Comparison of ENCODE assay signal across 28 mouse cellular contexts in the genomic region with DNA sequence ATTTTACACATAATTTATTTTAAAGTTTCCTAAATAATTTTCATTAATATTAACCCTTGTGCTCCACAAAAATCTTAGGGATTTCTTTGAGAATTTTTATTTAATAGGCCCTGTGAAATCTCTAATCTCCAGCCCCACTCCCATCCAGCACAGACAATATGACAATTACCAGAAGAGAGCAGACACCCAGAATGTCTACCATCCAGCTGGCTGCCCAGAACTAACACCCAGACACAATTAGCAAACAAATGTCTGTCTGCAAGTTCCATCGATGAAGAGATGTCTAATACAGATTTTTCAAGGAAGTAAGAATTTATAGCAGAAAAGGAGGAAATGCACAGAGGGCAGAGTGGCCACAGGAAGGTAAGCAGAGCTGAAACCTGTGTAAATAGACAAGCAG.
DNase-seq lines count a peak whose midpoint lies in the region; ATAC-seq lines count a peak whose summit lies in the region.
"Had no signal": no experiment of that assay in that cellular context is flagged by ENCODE, and none has a peak within 500 bp of the region (broad histone marks: within the 10 kb centered on the region; RNA-seq: fewer than 3 reads in every experiment).

No protein-coding gene starts in this region.

- no peak overlapping the region for H3K9ac ChIP-seq in forebrain, embryonic 15.5 days (replicated peaks)
- H3K9ac ChIP-seq in forebrain, embryonic 14.5 days (ENCODE audit: low read length), result no peak overlapping the region
- no peak overlapping the region for H3K9ac ChIP-seq in hindbrain, embryonic 13.5 days
- no peak overlapping the region for H3K9ac ChIP-seq in hindbrain, embryonic 16.5 days (ENCODE audit: low read depth, low read length)
- H3K9ac ChIP-seq: embryonic facial prominence, embryonic 12.5 days; embryonic facial prominence, embryonic 15.5 days; forebrain, embryonic 13.5 days; heart, embryonic 12.5 days; heart, embryonic 15.5 days; hindbrain, embryonic 12.5 days; intestine, embryonic 15.5 days had no signal

- H3K9me3 ChIP-seq in forebrain, embryonic 15.5 days, result no peaks in the 10 kb centered on the region
- no peaks in the 10 kb centered on the region for H3K9me3 ChIP-seq in forebrain, embryonic 14.5 days (replicated peaks; ENCODE audit: control insufficient read depth, low read length)
- no peaks in the 10 kb centered on the region for H3K9me3 ChIP-seq in hindbrain, embryonic 13.5 days
- H3K9me3 ChIP-seq in hindbrain, embryonic 16.5 days (ENCODE audit: control insufficient read depth, low read length), result no peaks in the 10 kb centered on the region
- H3K9me3 ChIP-seq in limb, embryonic 10.5 days (replicated peaks), result no peaks in the 10 kb centered on the region
- H3K9me3 ChIP-seq: embryonic facial prominence, embryonic 12.5 days; embryonic facial prominence, embryonic 15.5 days; forebrain, embryonic 13.5 days; heart, embryonic 12.5 days; heart, embryonic 15.5 days; intestine, embryonic 15.5 days had no signal

- no peak for ATAC-seq in forebrain, embryonic 15.5 days (replicated peaks)
- ATAC-seq in forebrain, embryonic 14.5 days, result no peak
- ATAC-seq in hindbrain, embryonic 13.5 days (ENCODE audit: low FRiP score), result no peak
- no peak for ATAC-seq in hindbrain, embryonic 16.5 days
- ATAC-seq: forebrain, embryonic 13.5 days; intestine, embryonic 15.5 days; Patski had no signal

- H3K36me3 ChIP-seq in forebrain, embryonic 15.5 days, result peaks cover 3% of the 10 kb centered on the region; the same call in 1 of the 2 replicates
- no peaks in the 10 kb centered on the region; the same call in 1 of the 2 replicates for H3K36me3 ChIP-seq in forebrain, embryonic 14.5 days (ENCODE audit: control insufficient read depth, insufficient read depth, low read length)
- H3K36me3 ChIP-seq in hindbrain, embryonic 13.5 days, result peaks cover 16% of the 10 kb centered on the region
- no peaks in the 10 kb centered on the region for H3K36me3 ChIP-seq in hindbrain, embryonic 16.5 days (ENCODE audit: control insufficient read depth, insufficient read depth, low read length)
- H3K36me3 ChIP-seq in limb, embryonic 10.5 days, result peaks cover 32% of the 10 kb centered on the region
- H3K36me3 ChIP-seq: heart, embryonic 15.5 days; intestine, embryonic 15.5 days had no signal

- DNase-seq in forebrain, embryonic 14.5 days (ENCODE audit: low spot score), result no peak
- DNase-seq in limb, embryonic 10.5 days (ENCODE audit: low spot score), result peak; percentile 9
- no peak for DNase-seq in left cerebral cortex, adult 18-20 months (ENCODE audit: low spot score in 2 of 2)
- DNase-seq: adrenal gland, postnatal 10 days; adrenal gland, postnatal 36 days; B cell, adult 2 months; cerebellum, adult 18-20 months; cerebellum, adult 9-11 months; cerebellum, postnatal 25 days; gastrocnemius, adult 2 months; gastrocnemius, postnatal 14 days; heart, adult 18-20 months; heart, postnatal 10 days; heart, postnatal 4 days; kidney, adult 11 months; kidney, adult 8-10 months had no signal

- WGBS in forebrain, embryonic 15.5 days, result 58% methylated on average over 1 of the region's 1 CpGs
- WGBS in forebrain, embryonic 14.5 days, result 64% methylated on average over 1 of the region's 1 CpGs
- WGBS in hindbrain, embryonic 13.5 days, result 71% methylated on average over 1 of the region's 1 CpGs
- 74% methylated on average over 1 of the region's 1 CpGs for WGBS in hindbrain, embryonic 16.5 days
- 89% methylated on average over 1 of the region's 1 CpGs for WGBS in limb, embryonic 10.5 days

- H3K4me3 ChIP-seq in forebrain, embryonic 15.5 days, result no peak overlapping the region
- no peak overlapping the region for H3K4me3 ChIP-seq in forebrain, embryonic 14.5 days (ENCODE audit: low read depth, low read length)
- H3K4me3 ChIP-seq in hindbrain, embryonic 13.5 days, result no peak overlapping the region
- H3K4me3 ChIP-seq in hindbrain, embryonic 16.5 days (ENCODE audit: low read length), result no peak overlapping the region
- no peak overlapping the region for H3K4me3 ChIP-seq in limb, embryonic 10.5 days
- H3K4me3 ChIP-seq: embryonic facial prominence, embryonic 12.5 days; embryonic facial prominence, embryonic 15.5 days; forebrain, embryonic 13.5 days; gastrocnemius, adult 2 months; heart, embryonic 12.5 days; heart, embryonic 15.5 days; hindbrain, embryonic 12.5 days; intestine, embryonic 15.5 days had no signal

- peaks cover 20% of the 10 kb centered on the region for H3K4me1 ChIP-seq in forebrain, embryonic 15.5 days
- H3K4me1 ChIP-seq in forebrain, embryonic 14.5 days (ENCODE audit: control insufficient read depth, insufficient read depth, low read length), result no peaks in the 10 kb centered on the region
- H3K4me1 ChIP-seq in hindbrain, embryonic 13.5 days (replicated peaks), result peaks cover 49% of the 10 kb centered on the region
- H3K4me1 ChIP-seq in hindbrain, embryonic 16.5 days (ENCODE audit: control insufficient read depth, insufficient read depth, low read depth, low read length), result peaks cover 6% of the 10 kb centered on the region
- H3K4me1 ChIP-seq in limb, embryonic 10.5 days, result no peaks in the 10 kb centered on the region
- H3K4me1 ChIP-seq: embryonic facial prominence, embryonic 15.5 days; intestine, embryonic 15.5 days had no signal

- no peaks in the 10 kb centered on the region for H3K27me3 ChIP-seq in forebrain, embryonic 15.5 days
- H3K27me3 ChIP-seq in forebrain, embryonic 14.5 days (replicated peaks; ENCODE audit: control insufficient read depth, insufficient read depth, low read length), result no peaks in the 10 kb centered on the region
- no peaks in the 10 kb centered on the region for H3K27me3 ChIP-seq in hindbrain, embryonic 13.5 days
- no peaks in the 10 kb centered on the region for H3K27me3 ChIP-seq in hindbrain, embryonic 16.5 days (replicated peaks; ENCODE audit: control insufficient read depth, insufficient read depth, low read length)
- H3K27me3 ChIP-seq in limb, embryonic 10.5 days (ENCODE audit: low read depth, poor library complexity, severe bottlenecking), result no peaks in the 10 kb centered on the region
- H3K27me3 ChIP-seq: CH12.LX; embryonic facial prominence, embryonic 12.5 days; embryonic facial prominence, embryonic 15.5 days; forebrain, embryonic 13.5 days; heart, embryonic 12.5 days; heart, embryonic 15.5 days; hindbrain, embryonic 12.5 days; intestine, embryonic 15.5 days; Patski had no signal

- H3K27ac ChIP-seq in forebrain, embryonic 15.5 days (replicated peaks), result 0 out of 2 replicates have a peak overlapping the region, but pooled peaks have one; percentile 23
- no peak overlapping the region for H3K27ac ChIP-seq in forebrain, embryonic 14.5 days (ENCODE audit: low read depth, low read length)
- 0 out of 2 replicates have a peak overlapping the region, but pooled peaks have one; percentile 44 for H3K27ac ChIP-seq in hindbrain, embryonic 13.5 days
- no peak overlapping the region for H3K27ac ChIP-seq in hindbrain, embryonic 16.5 days (ENCODE audit: low read depth, low read length)
- H3K27ac ChIP-seq in limb, embryonic 10.5 days, result no peak overlapping the region
- H3K27ac ChIP-seq: embryonic facial prominence, embryonic 12.5 days; embryonic facial prominence, embryonic 15.5 days; forebrain, embryonic 13.5 days; gastrocnemius, adult 2 months; heart, embryonic 15.5 days; hindbrain, embryonic 12.5 days; intestine, embryonic 15.5 days had no signal

- H3K4me2 ChIP-seq in forebrain, embryonic 15.5 days (replicated peaks), result no peak overlapping the region
- no peak overlapping the region for H3K4me2 ChIP-seq in forebrain, embryonic 14.5 days (ENCODE audit: low read length)
- no peak overlapping the region for H3K4me2 ChIP-seq in hindbrain, embryonic 13.5 days
- H3K4me2 ChIP-seq in hindbrain, embryonic 16.5 days (ENCODE audit: low read length), result no peak overlapping the region
- H3K4me2 ChIP-seq: embryonic facial prominence, embryonic 12.5 days; embryonic facial prominence, embryonic 15.5 days; forebrain, embryonic 13.5 days; heart, embryonic 12.5 days; heart, embryonic 15.5 days; hindbrain, embryonic 12.5 days; intestine, embryonic 15.5 days had no signal

Comparison
In these comparisons a context has a peak if more than half of its experiments do, and no peak if none do; other contexts are left out.
1. H3K27ac ChIP-seq: peak in forebrain, embryonic 15.5 days (single experiment) and hindbrain, embryonic 13.5 days (single experiment); none in forebrain, embryonic 14.5 days (single experiment), hindbrain, embryonic 16.5 days (single experiment) and limb, embryonic 10.5 days (single experiment).